ENCODE assay signal across 26 mouse cellular contexts in genomic region chr13:120220922-120221321, GRCm38 (mm10). TPM values are rescaled to one million over a fixed set of nuclear protein-coding genes. Genes with fewer than 3 reads are reported as not detected.
DNase-seq lines count a peak whose midpoint lies in the region; ATAC-seq and TF ChIP-seq lines count a peak whose summit lies in the region.
"Not testable (repeated sequence)": the region's sequence is repeated elsewhere in the genome, so short reads cannot be mapped to it uniquely, and the experiment has no call there.
"Had no signal": no experiment of that assay in that cellular context is flagged by ENCODE, and none has a peak within 500 bp of the region (broad histone marks: within the 10 kb centered on the region; RNA-seq: fewer than 3 reads in every experiment).

No protein-coding gene starts in this region.

- dilution Hi-C loops in CH12.LX (cut with MboI; ENCODE audit: extremely low pct_ligation_motif_present, extremely low pct_unique_long_range_greater_than_20kb, low sequenced_read_pairs): not testable (repeated sequence)

- not testable (repeated sequence) for ATAC-seq in forebrain, embryonic 11.5 days (replicated peaks; ENCODE audit: low FRiP score)
- ATAC-seq in megakaryocyte progenitor cell, adult 5-6 weeks (replicated peaks; ENCODE audit: poor library complexity): peak; percentile 76

- peak in 1 of 2 experiments; percentile 69; a peak in 2 of 4 replicates for TF ChIP-seq CTCF in CH12.LX (conservative IDR thresholded peaks at IDR 0.05 in 1 of 2, IDR thresholded peaks at IDR 0.05 in 1 of 2; ENCODE audit: low read depth in 2 of 2, low read length in 2 of 2)

- peak; percentile 33 for TF ChIP-seq RAD21 in CH12.LX (IDR thresholded peaks at IDR 0.05; ENCODE audit: low read depth, low read length)

- peak; percentile 2 to 7 for DNase-seq in B cell, adult 2 months
- not testable (repeated sequence) for DNase-seq in CH12.LX (ENCODE audit: extremely low read depth)
- DNase-seq in ZHBTc4 (ENCODE audit: low read depth, low spot score): peak; percentile 58
- DNase-seq in forebrain, embryonic 11.5 days (ENCODE audit: low spot score): peak; percentile 21
- peak; percentile 3 for DNase-seq in induced T-regulatory cell, adult 2 months (ENCODE audit: low read depth)
- peak; percentile 5 for DNase-seq in thymus, postnatal 14 days

- WGBS in forebrain, embryonic 11.5 days: 90% methylated on average over 5 of the region's 5 CpGs

- not testable (repeated sequence) for H3K4me1 ChIP-seq in CH12.LX (ENCODE audit: control insufficient read depth in 1 of 2, insufficient read depth in 2 of 2); forebrain, embryonic 11.5 days (replicated peaks; ENCODE audit: control insufficient read depth, insufficient read depth, low read length)

- not testable (repeated sequence) for H3K4me2 ChIP-seq in CH12.LX (ENCODE audit: insufficient read depth, low read depth, poor library complexity, severe bottlenecking); forebrain, embryonic 11.5 days (ENCODE audit: low read depth, low read length, severe bottlenecking)

- not testable (repeated sequence) for H3K27me3 ChIP-seq in CH12.LX (replicated peaks); forebrain, embryonic 11.5 days (ENCODE audit: control insufficient read depth, insufficient read depth, low read length)

- not testable (repeated sequence) for H3K9ac ChIP-seq in CH12.LX (ENCODE audit: insufficient read depth, low read depth); forebrain, embryonic 11.5 days (ENCODE audit: low read length)

- not testable (repeated sequence) for H3K9me3 ChIP-seq in CH12.LX (replicated peaks; ENCODE audit: low read length); forebrain, embryonic 11.5 days (ENCODE audit: control insufficient read depth, low read length)

- not testable (repeated sequence) for H3K4me3 ChIP-seq in CH12.LX (replicated peaks in 1 of 3; ENCODE audit: low read depth in 2 of 3, low read length in 2 of 3, poor library complexity in 1 of 3); forebrain, embryonic 11.5 days (ENCODE audit: low read depth, low read length)

- TF ChIP-seq POLR2A in CH12.LX (IDR thresholded peaks at IDR 0.05; ENCODE audit: low read depth, low read length): not testable (repeated sequence)

- in situ Hi-C loops in CH12.LX (cut with MboI; ENCODE audit: low pct_ligation_motif_present, low pct_unique_long_range_greater_than_20kb, low sequenced_read_pairs): not testable (repeated sequence)

- H3K79me2 ChIP-seq in CH12.LX (replicated peaks; ENCODE audit: control insufficient read depth, extremely low read depth, insufficient read depth, poor library complexity, severe bottlenecking): not testable (repeated sequence)

- H3K36me3 ChIP-seq in CH12.LX (replicated peaks in 1 of 2; ENCODE audit: control insufficient read depth in 1 of 2, insufficient read depth in 1 of 2, low read length in 1 of 2); forebrain, embryonic 11.5 days (ENCODE audit: control insufficient read depth, insufficient read depth, low read length): not testable (repeated sequence)

- not testable (repeated sequence) for H3K27ac ChIP-seq in CH12.LX (ENCODE audit: insufficient read depth, low read depth); forebrain, embryonic 11.5 days (ENCODE audit: low read depth, low read length)

- TF ChIP-seq EP300 in CH12.LX (IDR thresholded peaks at IDR 0.05; ENCODE audit: low read length): not testable (repeated sequence)

TF ChIP-seq in CH12.LX, 34 proteins besides CTCF, POLR2A, EP300 and RAD21:
- TF ChIP-seq SMC3 (IDR thresholded peaks at IDR 0.05; ENCODE audit: low read depth, low read length): peak; percentile 63
TF ChIP-seq in CH12.LX: peak in this region for 1; not testable (repeated sequence) for 33.

RNA-seq across cellular contexts. Expression of gene Gm21762, which starts 5.2 kb away (rescaled TPM):
- total RNA-seq in CH12.LX (2012; rRNA removed) (1.4 and 2.4 TPM in 2 replicates), CH12.LX (2014; rRNA removed) (20.0 and 20.3 TPM in 2 replicates)
- 11.1 and 16.4 TPM in 2 replicates for polyA plus RNA-seq in CH12.LX (2012; ENCODE audit: insufficient read length, low read depth)
- polyA plus RNA-seq in forebrain, embryonic 11.5 days (2014; fragmentation: Nextera tagmentation; extraction: Ambion mirVana): not detected in 2 replicates
- total RNA-seq in megakaryocyte progenitor cell, adult 5-6 weeks (2015): not detected in 2 replicates
- not detected in 2 replicates for total RNA-seq in megakaryocyte progenitor cell, adult 5-6 weeks (2017)
- total RNA-seq: adrenal gland, adult 2 months; adrenal gland, postnatal 36 days; gastrocnemius, adult 18-20 months; gastrocnemius, postnatal 14 days; heart, adult 8-10 months; heart, postnatal 25 days; MEL had no signal
- polyA plus RNA-seq: adrenal gland, adult 2 months; brain, embryonic 14.5 days; cortical plate, adult 2 months; embryonic facial prominence, embryonic 12.5 days; forebrain, embryonic 12.5 days; forebrain, embryonic 16.5 days; gonadal fat pad, adult 2 months; heart, embryonic 12.5 days; heart, embryonic 16.5 days; hindbrain, embryonic 10.5 days; hindbrain, embryonic 15.5 days; inflammation-experienced regulatory T-cells, adult 6 months; intestine, postnatal 0 days had no signal

RNA-seq across cellular contexts. Expression of gene Gm21731, which starts 18.0 kb away (rescaled TPM):
- total RNA-seq in CH12.LX (2012; rRNA removed) (not detected in 2 replicates), CH12.LX (2014; rRNA removed) (not detected in 2 replicates)
- polyA plus RNA-seq in CH12.LX (2012; ENCODE audit: insufficient read length, low read depth): not detected in 2 replicates
- not detected in 2 replicates for polyA plus RNA-seq in forebrain, embryonic 11.5 days (2014; fragmentation: Nextera tagmentation; extraction: Ambion mirVana)
- total RNA-seq in megakaryocyte progenitor cell, adult 5-6 weeks (2015): not detected in 2 replicates
- total RNA-seq in megakaryocyte progenitor cell, adult 5-6 weeks (2017): not detected in 2 replicates
- total RNA-seq: adrenal gland, adult 2 months; adrenal gland, postnatal 36 days; gastrocnemius, adult 18-20 months; gastrocnemius, postnatal 14 days; heart, adult 8-10 months; heart, postnatal 25 days; MEL had no signal
- polyA plus RNA-seq: adrenal gland, adult 2 months; brain, embryonic 14.5 days; cortical plate, adult 2 months; embryonic facial prominence, embryonic 12.5 days; forebrain, embryonic 12.5 days; forebrain, embryonic 16.5 days; gonadal fat pad, adult 2 months; heart, embryonic 12.5 days; heart, embryonic 16.5 days; hindbrain, embryonic 10.5 days; hindbrain, embryonic 15.5 days; inflammation-experienced regulatory T-cells, adult 6 months; intestine, postnatal 0 days had no signal

RNA-seq across cellular contexts. Expression of gene AF067061, which starts 42.0 kb away (rescaled TPM):
- total RNA-seq in CH12.LX (2012; rRNA removed) (83.0 and 130 TPM in 2 replicates), CH12.LX (2014; rRNA removed) (41.9 and 48.9 TPM in 2 replicates)
- 33.8 and 34.6 TPM in 2 replicates for polyA plus RNA-seq in CH12.LX (2012; ENCODE audit: insufficient read length, low read depth)
- polyA plus RNA-seq in forebrain, embryonic 11.5 days (2014; fragmentation: Nextera tagmentation; extraction: Ambion mirVana): not detected in 2 replicates
- not detected in 2 replicates for total RNA-seq in megakaryocyte progenitor cell, adult 5-6 weeks (2015)
- not detected in 2 replicates for total RNA-seq in megakaryocyte progenitor cell, adult 5-6 weeks (2017)
- total RNA-seq: adrenal gland, adult 2 months; adrenal gland, postnatal 36 days; gastrocnemius, adult 18-20 months; gastrocnemius, postnatal 14 days; heart, adult 8-10 months; heart, postnatal 25 days; MEL had no signal
- polyA plus RNA-seq: adrenal gland, adult 2 months; brain, embryonic 14.5 days; cortical plate, adult 2 months; embryonic facial prominence, embryonic 12.5 days; forebrain, embryonic 12.5 days; forebrain, embryonic 16.5 days; gonadal fat pad, adult 2 months; heart, embryonic 12.5 days; heart, embryonic 16.5 days; hindbrain, embryonic 10.5 days; hindbrain, embryonic 15.5 days; inflammation-experienced regulatory T-cells, adult 6 months; intestine, postnatal 0 days had no signal

RNA-seq across cellular contexts. Expression of gene Gm21818, which starts 48.7 kb away (rescaled TPM):
- total RNA-seq in CH12.LX (2012; rRNA removed) (0.38 and 0.42 TPM in 2 replicates), CH12.LX (2014; rRNA removed) (0.64 and 1.3 TPM in 2 replicates)
- 0.50 and 0.79 TPM in 2 replicates for polyA plus RNA-seq in CH12.LX (2012; ENCODE audit: insufficient read length, low read depth)
- not detected in 2 replicates for polyA plus RNA-seq in forebrain, embryonic 11.5 days (2014; fragmentation: Nextera tagmentation; extraction: Ambion mirVana)
- not detected in 2 replicates for total RNA-seq in megakaryocyte progenitor cell, adult 5-6 weeks (2015)
- total RNA-seq in megakaryocyte progenitor cell, adult 5-6 weeks (2017): not detected in 2 replicates
- total RNA-seq: adrenal gland, adult 2 months; adrenal gland, postnatal 36 days; gastrocnemius, adult 18-20 months; gastrocnemius, postnatal 14 days; heart, adult 8-10 months; heart, postnatal 25 days; MEL had no signal
- polyA plus RNA-seq: adrenal gland, adult 2 months; brain, embryonic 14.5 days; cortical plate, adult 2 months; embryonic facial prominence, embryonic 12.5 days; forebrain, embryonic 12.5 days; forebrain, embryonic 16.5 days; gonadal fat pad, adult 2 months; heart, embryonic 12.5 days; heart, embryonic 16.5 days; hindbrain, embryonic 10.5 days; hindbrain, embryonic 15.5 days; inflammation-experienced regulatory T-cells, adult 6 months; intestine, postnatal 0 days had no signal

Comparison
In these comparisons a context has a peak if more than half of its experiments do, and no peak if none do; other contexts are left out.
1. RNA of gene AF067061, which starts 42.0 kb away (total RNA-seq): 41.9 to 130 TPM in CH12.LX; not detected in megakaryocyte progenitor cell, adult 5-6 weeks; every median in the first group is over 10 times any median in the second.